Mouse (Mus musculus) forebrain, embryonic 14.5 days (tissue): ENCODE measurements around the gene Sprn. TPM values are rescaled to one million over a fixed set of nuclear protein-coding genes. Genes with fewer than 3 reads are reported as not detected.
A peak's percentile ranks its signal among the peaks of the same experiment; 100 is the strongest.

Experiments
- ATAC-seq: fragments of 200-750 bp; cut with Nextera tagmentation; 2 replicates; pipeline ENCODE4 v1.8.0; 2017; ENCODE audit warnings: mild to moderate bottlenecking, moderate library complexity
- DNase-seq: peaks from one replicate; pipeline ENCODE4 v3.0.0-alpha.2; 2015; ENCODE audit warnings: low spot score
- H3K27ac ChIP-seq: fragments of 300-500 bp; sonication (generic); 2 replicates; pipeline ENCODE4 v1.5.1; 2014; ENCODE audit warnings: low read depth, mild to moderate bottlenecking, control low read depth, low read length, moderate library complexity
- H3K27me3 ChIP-seq: fragments of 300-500 bp; sonication (generic); replicated peaks from 2 replicates; pipeline ENCODE4 v1.6.1; 2014; ENCODE audit warnings: low read length, control low read depth, mixed read lengths; ENCODE audit not compliant: control insufficient read depth, insufficient read depth
- H3K36me3 ChIP-seq: fragments of 300-500 bp; sonication (generic); 2 replicates; pipeline ENCODE4 v1.6.1; 2014; ENCODE audit warnings: low read length, control low read depth; ENCODE audit not compliant: control insufficient read depth, insufficient read depth
- H3K4me1 ChIP-seq: fragments of 300-500 bp; sonication (generic); 2 replicates; pipeline ENCODE4 v1.6.1; 2014; ENCODE audit warnings: antibody characterized with exemption, low read length, control low read depth; ENCODE audit not compliant: control insufficient read depth, insufficient read depth
- H3K4me2 ChIP-seq: fragments of 300-500 bp; sonication (generic); 2 replicates; pipeline ENCODE4 v1.6.1; 2014; ENCODE audit warnings: mild to moderate bottlenecking, control low read depth, low read length
- H3K4me3 ChIP-seq: fragments of 300-500 bp; sonication (generic); 2 replicates; pipeline ENCODE4 v1.5.1; 2014; ENCODE audit warnings: low read depth, low read length, control low read depth
- H3K9ac ChIP-seq: fragments of 300-500 bp; sonication (generic); 2 replicates; pipeline ENCODE4 v1.6.1; 2014; ENCODE audit warnings: mild to moderate bottlenecking, low read length, control low read depth, moderate library complexity
- H3K9me3 ChIP-seq: fragments of 300-500 bp; sonication (generic); replicated peaks from 2 replicates; pipeline ENCODE4 v1.6.1; 2016; ENCODE audit warnings: low read length, control low read depth, mixed read lengths; ENCODE audit not compliant: control insufficient read depth
- WGBS: fragments of 180-500 bp; shearing (Covaris S2); extraction: QIAGEN DNeasy Blood & Tissue Kit; methylation state at CpG from one replicate; pipeline ENCODE4 v1.1.7; 2014; 5-methylcytosine and 5-hydroxymethylcytosine counted together
- polyA plus RNA-seq: library from polyadenylated mRNA; unstranded; fragments of >200 nt; fragmentation: Nextera tagmentation; extraction: Ambion mirVana; gene quantifications from 2 replicates; pipeline ENCODE4 v1.2.1, GENCODE M21; 2014

Sprn gene
- polyA plus RNA-seq, 1 experiment from 2014 or later, result 7.9 TPM

DNA sequence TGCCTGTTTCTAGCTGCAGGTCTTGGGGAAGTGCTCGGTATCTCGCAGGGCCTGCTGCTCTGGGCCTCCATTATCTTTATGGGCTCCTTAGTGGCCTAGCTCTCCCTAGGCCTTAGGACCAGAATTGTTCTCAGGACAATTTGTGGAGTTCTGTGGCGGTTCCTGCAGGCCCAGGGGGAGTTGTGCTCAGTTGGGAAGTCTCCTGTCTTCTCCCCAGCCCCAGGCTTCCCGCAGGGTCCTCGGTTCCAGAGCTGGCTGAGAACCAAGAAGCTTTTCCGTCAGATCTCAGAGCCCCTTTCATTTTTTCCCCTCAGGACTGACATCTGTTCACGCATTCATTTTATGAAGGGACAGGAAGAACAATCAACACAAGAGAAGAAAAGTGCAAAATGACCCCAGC lies 10.0 kb upstream of the Sprn start, which contains the start of gene Olfr522:
Gene Olfr522, minus strand, starts transcription at position 101 of the 400 bp plus-strand sequence.
- Histone ChIP-seq H3K36me3 (no peaks in the 10 kb centered on the region), H3K27ac (no peak within 1 kb of the TSS), H3K27me3 (no peaks in the 10 kb centered on the region), H3K9me3 (no peaks in the 10 kb centered on the region), H3K9ac (no peak within 1 kb of the TSS), H3K4me2 (no peak within 1 kb of the TSS), H3K4me1 (no peaks in the 10 kb centered on the region), H3K4me3 (no peak within 1 kb of the TSS)
- 76% methylated on average over 7 of the region's 7 CpGs for WGBS
- DNase-seq (no peak), ATAC-seq (no peak)

DNA sequence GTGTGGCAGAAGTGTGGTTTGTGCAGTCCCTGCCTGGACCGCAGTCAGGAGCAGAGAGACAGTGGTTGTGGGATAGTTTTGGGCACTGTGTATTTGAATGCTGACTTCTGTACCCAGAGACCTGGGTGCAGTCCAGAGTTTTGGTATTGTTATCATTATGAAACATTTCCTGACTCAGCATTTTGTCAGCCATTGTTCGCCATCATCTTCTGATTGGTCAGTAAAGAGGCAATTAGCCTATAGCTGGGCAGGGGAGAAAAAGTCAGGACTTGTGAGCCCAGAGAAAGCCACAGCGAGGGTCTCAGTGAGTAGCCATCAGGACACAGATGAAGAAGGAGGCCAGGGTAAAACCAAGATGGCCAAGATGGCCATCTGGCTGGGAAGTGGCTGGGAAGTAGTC lies 5.7 kb upstream of the Sprn start:
- DNase-seq, result no peak
- Histone ChIP-seq H3K4me3 (no peak overlapping the region), H3K4me2 (no peak overlapping the region), H3K9me3 (no peaks in the 10 kb centered on the region), H3K9ac (no peak overlapping the region), H3K27ac (no peak overlapping the region), H3K4me1 (no peaks in the 10 kb centered on the region), H3K27me3 (no peaks in the 10 kb centered on the region), H3K36me3 (no peaks in the 10 kb centered on the region)
- ATAC-seq, result no peak
- WGBS, result 80% methylated on average over 3 of the region's 3 CpGs

DNA sequence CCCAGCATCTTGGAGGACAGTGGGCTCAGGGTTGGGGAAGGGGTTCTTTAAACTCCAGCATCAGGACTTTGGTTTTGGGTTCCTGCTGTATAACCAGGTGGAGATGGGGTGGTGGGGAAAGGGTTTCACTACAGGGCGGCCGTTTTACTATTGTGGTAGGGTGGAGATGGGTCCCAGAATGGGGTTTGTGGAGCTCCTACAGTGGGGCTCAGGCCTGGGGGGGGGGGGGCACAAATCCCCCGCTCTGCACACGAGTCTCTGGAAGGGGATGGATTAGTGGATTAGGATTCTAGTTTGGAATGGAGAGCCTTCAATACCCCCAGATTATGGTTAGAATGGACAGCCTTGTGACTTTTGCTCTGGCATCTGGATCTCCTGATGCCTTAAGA lies 854 bp downstream of the Sprn start:
- peak overlapping the region; percentile 67 for H3K9ac ChIP-seq
- ATAC-seq, result peak; percentile 13
- no peak overlapping the region for H3K27ac ChIP-seq
- H3K27me3 ChIP-seq, result no peaks in the 10 kb centered on the region
- DNase-seq, result peak; percentile 5
- H3K4me3 ChIP-seq, result peak overlapping the region; percentile 36
- peak overlapping the region; percentile 55 for H3K4me2 ChIP-seq
- H3K4me1 ChIP-seq, result peaks cover 6% of the 10 kb centered on the region; the same call in 1 of the 2 replicates
- no peaks in the 10 kb centered on the region for H3K9me3 ChIP-seq
- 20% methylated on average over 4 of the region's 4 CpGs for WGBS
- no peaks in the 10 kb centered on the region for H3K36me3 ChIP-seq

DNA sequence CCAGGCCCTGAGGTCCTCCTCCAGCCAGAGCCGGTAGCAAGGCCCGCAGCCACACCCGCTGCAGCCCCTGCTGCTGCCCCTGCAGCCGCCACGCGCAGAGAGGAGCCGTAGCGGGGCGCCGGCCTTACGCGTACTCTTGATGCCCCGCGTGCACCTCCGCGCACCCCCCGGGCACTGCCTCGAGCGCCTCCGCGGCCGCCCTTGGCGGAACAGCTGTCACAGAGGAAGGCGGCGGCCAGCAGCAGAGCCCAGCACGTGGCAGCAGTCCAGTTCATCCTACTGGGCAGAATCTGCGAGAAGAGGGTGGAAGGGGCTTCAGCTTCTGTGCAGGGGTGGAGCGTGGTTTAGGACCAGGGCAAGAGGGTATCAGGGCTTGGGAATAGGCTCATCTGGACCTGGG lies 1.3 kb downstream of the Sprn start:
- peaks cover 6% of the 10 kb centered on the region; the same call in 1 of the 2 replicates for H3K4me1 ChIP-seq
- peak overlapping the region; percentile 55 for H3K4me2 ChIP-seq
- H3K36me3 ChIP-seq, result no peaks in the 10 kb centered on the region
- no peak overlapping the region for H3K27ac ChIP-seq
- no peaks in the 10 kb centered on the region for H3K27me3 ChIP-seq
- peak; percentile 47; the same call in 1 of the 2 replicates for ATAC-seq
- no peaks in the 10 kb centered on the region for H3K9me3 ChIP-seq
- H3K9ac ChIP-seq, result peak overlapping the region; percentile 67
- H3K4me3 ChIP-seq, result peak overlapping the region; percentile 36
- DNase-seq, result peak; percentile 35
- 11% methylated on average over 28 of the region's 28 CpGs for WGBS

GRCm38 (mm10) chr7:140144550-140144949 lies 10.1 kb downstream of the Sprn start:
- H3K36me3 ChIP-seq, result peaks cover 7% of the 10 kb centered on the region; the same call in 1 of the 2 replicates
- H3K9ac ChIP-seq, result no peak overlapping the region
- DNase-seq, result no peak
- no peak overlapping the region for H3K4me2 ChIP-seq
- no peaks in the 10 kb centered on the region for H3K27me3 ChIP-seq
- no peak overlapping the region for H3K4me3 ChIP-seq
- no peak for ATAC-seq
- no peak overlapping the region for H3K27ac ChIP-seq
- no peaks in the 10 kb centered on the region for H3K9me3 ChIP-seq
- WGBS, result 87% methylated on average over 4 of the region's 4 CpGs
- no peaks in the 10 kb centered on the region for H3K4me1 ChIP-seq

DNA sequence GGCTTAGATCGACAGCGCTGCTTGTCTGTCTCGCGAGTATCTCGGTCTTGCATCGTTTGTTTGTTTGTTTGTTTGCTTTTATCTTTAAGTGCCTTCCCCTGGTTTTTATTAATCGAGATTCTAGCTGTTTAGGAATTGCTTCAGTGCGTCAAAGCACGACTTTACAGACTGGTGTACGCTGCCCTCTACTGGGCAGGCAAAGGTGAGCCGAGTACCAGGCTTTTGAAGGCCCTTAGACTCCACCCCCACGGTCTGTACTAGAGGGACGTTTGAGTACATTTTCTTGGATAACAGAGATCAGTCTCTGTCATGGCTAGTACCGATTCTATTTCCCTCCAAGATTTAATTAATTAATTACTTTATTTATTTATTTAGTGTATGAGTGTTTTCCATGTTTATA lies 13.3 kb downstream of the Sprn start:
- Histone ChIP-seq H3K27me3 (no peaks in the 10 kb centered on the region), H3K4me2 (no peak overlapping the region), H3K9me3 (no peaks in the 10 kb centered on the region), H3K9ac (no peak overlapping the region), H3K27ac (no peak overlapping the region), H3K4me3 (no peak overlapping the region), H3K36me3 (no peaks in the 10 kb centered on the region), H3K4me1 (peaks cover 3% of the 10 kb centered on the region; the same call in 1 of the 2 replicates)
- no peak for ATAC-seq
- 10% methylated on average over 14 of the region's 14 CpGs for WGBS
- DNase-seq, result peak; percentile 77

DNA sequence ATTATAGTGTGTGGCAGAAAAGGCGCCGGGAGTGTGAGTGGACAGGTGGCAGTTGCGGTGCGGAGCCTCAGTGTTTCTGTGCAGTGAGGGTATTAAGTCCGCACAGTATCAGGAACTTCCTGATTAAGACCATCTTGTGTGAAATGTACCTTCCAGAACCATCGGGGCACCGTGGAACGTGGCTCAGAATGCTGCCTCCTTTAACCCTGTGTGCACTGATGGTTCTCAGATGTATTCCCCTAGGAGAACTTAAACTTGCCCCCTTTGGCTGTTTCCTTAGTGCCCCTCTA lies 16.7 kb downstream of the Sprn start:
- no peaks in the 10 kb centered on the region for H3K27me3 ChIP-seq
- H3K4me2 ChIP-seq, result peak overlapping the region; percentile 73
- no peaks in the 10 kb centered on the region for H3K9me3 ChIP-seq
- DNase-seq (no peak), ATAC-seq (no peak)
- H3K4me1 ChIP-seq, result peaks cover 3% of the 10 kb centered on the region; the same call in 1 of the 2 replicates
- H3K4me3 ChIP-seq, result peak overlapping the region; percentile 64
- whole genome bisulfite sequencing, result under 1% methylated on average over 8 of the region's 8 CpGs
- peak overlapping the region; percentile 78 for H3K9ac ChIP-seq
- H3K36me3 ChIP-seq, result no peaks in the 10 kb centered on the region
- H3K27ac ChIP-seq, result peak overlapping the region; percentile 56; the same call in 1 of the 2 replicates

- Histone ChIP-seq H3K4me1 (peaks cover 3% of the 10 kb centered on the region; the same call in 1 of the 2 replicates), H3K9me3 (no peaks in the 10 kb centered on the region), H3K4me3 (peak within 1 kb of the TSS; percentile 64), H3K27ac (peak within 1 kb of the TSS; percentile 56; the same call in 1 of the 2 replicates), H3K27me3 (no peaks in the 10 kb centered on the region), H3K36me3 (no peaks in the 10 kb centered on the region), H3K9ac (peak within 1 kb of the TSS; percentile 78), H3K4me2 (peak within 1 kb of the TSS; percentile 73)
- 1% methylated on average over 39 of the region's 39 CpGs for WGBS
- peak; percentile 95 for DNase-seq
- ATAC-seq, result peak; percentile 98
Measured at GRCm38 (mm10) chr7:140137135-140138020, 17.3 kb downstream of the Sprn start, which contains the start of gene Mtg1. Gene Mtg1, plus strand, starts transcription at chr7:140137564.
